Mouse (Mus musculus): ENCODE measurements around the gene D430019H16Rik.

Gene D430019H16Rik

GRCm38 (mm10) chr12:105541590-105542402 is 88.1 kb downstream of the D430019H16Rik start:
- no peak for DNase-seq

- no peak for DNase-seq
Observed at GRCm38 (mm10) chr12:105542513-105542912, 88.9 kb downstream of the D430019H16Rik start.
